19 mouse cellular contexts compared by ENCODE assay signal in the genomic region with DNA sequence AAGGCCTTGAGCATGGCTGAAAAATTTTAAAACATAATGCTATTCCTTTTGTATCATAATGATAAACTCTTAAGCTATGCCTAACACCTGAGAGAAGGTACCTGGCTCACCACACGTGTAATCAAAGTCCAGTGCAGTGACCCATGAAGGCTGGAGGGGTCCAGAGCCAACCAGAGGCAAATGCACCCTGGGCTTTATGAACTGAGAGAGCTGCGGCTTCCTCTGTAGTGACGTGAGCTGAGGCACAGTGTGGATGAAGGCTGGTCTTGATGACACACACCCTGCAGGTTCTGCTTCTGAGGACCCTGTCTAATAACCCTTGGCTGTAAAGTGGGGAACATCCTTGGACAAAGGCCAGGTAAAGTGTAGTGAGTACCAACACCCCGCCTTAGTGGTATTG.
DNase-seq lines count a peak whose midpoint lies in the region; ATAC-seq and TF ChIP-seq lines count a peak whose summit lies in the region.
"Had no signal": no experiment of that assay in that cellular context is flagged by ENCODE, and none has a peak within 500 bp of the region (broad histone marks: within the 10 kb centered on the region; RNA-seq: fewer than 3 reads in every experiment).

No protein-coding gene starts in this region.

- no peak overlapping the region for H3K4me3 ChIP-seq in kidney, embryonic 14.5 days (ENCODE audit: low read length)
- no peak overlapping the region for H3K4me3 ChIP-seq in kidney, embryonic 16.5 days (ENCODE audit: low read length)
- H3K4me3 ChIP-seq in limb, embryonic 14.5 days (replicated peaks; ENCODE audit: low read length), result no peak overlapping the region
- H3K4me3 ChIP-seq: embryonic facial prominence, embryonic 10.5 days; embryonic facial prominence, embryonic 12.5 days; forebrain, embryonic 13.5 days; forebrain, embryonic 15.5 days had no signal

- no peak overlapping the region for H3K9ac ChIP-seq in kidney, embryonic 14.5 days (ENCODE audit: low read depth, low read length)
- H3K9ac ChIP-seq in kidney, embryonic 16.5 days (replicated peaks; ENCODE audit: low read length), result no peak overlapping the region
- H3K9ac ChIP-seq in limb, embryonic 14.5 days (ENCODE audit: low read depth, low read length, severe bottlenecking), result no peak overlapping the region
- H3K9ac ChIP-seq: embryonic facial prominence, embryonic 12.5 days; forebrain, embryonic 13.5 days; forebrain, embryonic 15.5 days had no signal

- H3K36me3 ChIP-seq in kidney, embryonic 14.5 days (ENCODE audit: control insufficient read depth, insufficient read depth, low read length), result no peaks in the 10 kb centered on the region
- no peaks in the 10 kb centered on the region for H3K36me3 ChIP-seq in kidney, embryonic 16.5 days (ENCODE audit: insufficient read depth, low read length)
- H3K36me3 ChIP-seq in limb, embryonic 14.5 days (ENCODE audit: control insufficient read depth, insufficient read depth, low read length), result no peaks in the 10 kb centered on the region
- H3K36me3 ChIP-seq: embryonic facial prominence, embryonic 10.5 days; embryonic facial prominence, embryonic 12.5 days; forebrain, embryonic 15.5 days had no signal

- ATAC-seq in kidney, embryonic 14.5 days (ENCODE audit: low FRiP score, low TSS enrichment), result peak; percentile 64; the same call in 1 of the 2 replicates
- peak; percentile 51; the same call in 1 of the 2 replicates for ATAC-seq in kidney, embryonic 16.5 days (ENCODE audit: low FRiP score, low TSS enrichment)
- ATAC-seq in limb, embryonic 14.5 days (ENCODE audit: low FRiP score, low read depth), result peak; percentile 34; the same call in 1 of the 2 replicates
- ATAC-seq: activated CD4-positive, CD25-positive, alpha-beta regulatory T cell, adult 4 months; forebrain, embryonic 13.5 days; forebrain, embryonic 15.5 days had no signal

- no peak for DNase-seq in kidney, postnatal 14 days
- DNase-seq in kidney, adult 8-10 months, result no peak
- DNase-seq in limb, embryonic 14.5 days (ENCODE audit: low spot score), result no peak
- DNase-seq in T-cell, adult 2 months (ENCODE audit: low spot score), result no peak
- DNase-seq: adrenal gland, adult 8-10 months; adrenal gland, postnatal 14 days; adrenal gland, postnatal 36 days; cerebellum, adult 11-12 months; cerebellum, adult 2 months; cerebellum, adult 9-10 months; cerebellum, postnatal 10 days; cerebellum, postnatal 25 days had no signal

- no peak overlapping the region for H3K27ac ChIP-seq in kidney, embryonic 14.5 days (ENCODE audit: low read depth, low read length)
- no peak overlapping the region for H3K27ac ChIP-seq in kidney, embryonic 16.5 days (ENCODE audit: low read length)
- H3K27ac ChIP-seq in limb, embryonic 14.5 days (replicated peaks; ENCODE audit: low read depth, low read length), result no peak overlapping the region
- H3K27ac ChIP-seq: embryonic facial prominence, embryonic 10.5 days; embryonic facial prominence, embryonic 12.5 days; forebrain, embryonic 13.5 days; forebrain, embryonic 15.5 days had no signal

- H3K9me3 ChIP-seq in kidney, embryonic 14.5 days (ENCODE audit: control insufficient read depth, low read length), result no peaks in the 10 kb centered on the region
- no peaks in the 10 kb centered on the region for H3K9me3 ChIP-seq in kidney, embryonic 16.5 days (ENCODE audit: low read length)
- no peaks in the 10 kb centered on the region for H3K9me3 ChIP-seq in limb, embryonic 14.5 days (ENCODE audit: control insufficient read depth, low read length)
- H3K9me3 ChIP-seq: embryonic facial prominence, embryonic 10.5 days; embryonic facial prominence, embryonic 12.5 days; forebrain, embryonic 13.5 days; forebrain, embryonic 15.5 days had no signal

- no peaks in the 10 kb centered on the region for H3K4me1 ChIP-seq in kidney, embryonic 14.5 days (ENCODE audit: control insufficient read depth, insufficient read depth, low read length)
- H3K4me1 ChIP-seq in kidney, embryonic 16.5 days (ENCODE audit: insufficient read depth, low read length), result no peaks in the 10 kb centered on the region
- no peaks in the 10 kb centered on the region for H3K4me1 ChIP-seq in limb, embryonic 14.5 days (ENCODE audit: control insufficient read depth, insufficient read depth, low read length)
- H3K4me1 ChIP-seq: embryonic facial prominence, embryonic 12.5 days had no signal

- 56% methylated on average over 4 of the region's 4 CpGs for WGBS in kidney, embryonic 14.5 days
- 47% methylated on average over 4 of the region's 4 CpGs for WGBS in kidney, embryonic 16.5 days
- WGBS in limb, embryonic 14.5 days, result 59% methylated on average over 4 of the region's 4 CpGs

- H3K27me3 ChIP-seq in kidney, embryonic 14.5 days (ENCODE audit: control insufficient read depth, insufficient read depth, low read length), result no peaks in the 10 kb centered on the region
- H3K27me3 ChIP-seq in kidney, embryonic 16.5 days (ENCODE audit: insufficient read depth, low read length), result no peaks in the 10 kb centered on the region
- no peaks in the 10 kb centered on the region; the same call in 1 of the 2 replicates for H3K27me3 ChIP-seq in limb, embryonic 14.5 days (ENCODE audit: control insufficient read depth, insufficient read depth, low read length)
- H3K27me3 ChIP-seq: embryonic facial prominence, embryonic 12.5 days; forebrain, embryonic 13.5 days; forebrain, embryonic 15.5 days had no signal

- TF ChIP-seq POLR2A in limb, embryonic 14.5 days (IDR thresholded peaks at IDR 0.05; ENCODE audit: borderline replicate concordance, extremely low read depth, insufficient read depth, insufficient read length), result no peak

- H3K4me2 ChIP-seq in kidney, embryonic 14.5 days (replicated peaks; ENCODE audit: low read depth, low read length), result no peak overlapping the region
- no peak overlapping the region for H3K4me2 ChIP-seq in kidney, embryonic 16.5 days (replicated peaks; ENCODE audit: low read depth, low read length)
- no peak overlapping the region for H3K4me2 ChIP-seq in limb, embryonic 14.5 days (replicated peaks; ENCODE audit: low read depth, low read length, severe bottlenecking)
- H3K4me2 ChIP-seq: embryonic facial prominence, embryonic 12.5 days; forebrain, embryonic 13.5 days; forebrain, embryonic 15.5 days had no signal
